Mouse (Mus musculus): ENCODE results near the gene Sipa1l3.

Gene Sipa1l3

GRCm38 (mm10) chr7:29480183-29480582 lies 38.3 kb downstream of the Sipa1l3 start:
- DNase-seq (ENCODE audit: low spot score in 2 of 2): no peak

GRCm38 (mm10) chr7:29475005-29475404 lies 43.4 kb downstream of the Sipa1l3 start:
- DNase-seq (ENCODE audit: low spot score in 2 of 2): no peak

DNA sequence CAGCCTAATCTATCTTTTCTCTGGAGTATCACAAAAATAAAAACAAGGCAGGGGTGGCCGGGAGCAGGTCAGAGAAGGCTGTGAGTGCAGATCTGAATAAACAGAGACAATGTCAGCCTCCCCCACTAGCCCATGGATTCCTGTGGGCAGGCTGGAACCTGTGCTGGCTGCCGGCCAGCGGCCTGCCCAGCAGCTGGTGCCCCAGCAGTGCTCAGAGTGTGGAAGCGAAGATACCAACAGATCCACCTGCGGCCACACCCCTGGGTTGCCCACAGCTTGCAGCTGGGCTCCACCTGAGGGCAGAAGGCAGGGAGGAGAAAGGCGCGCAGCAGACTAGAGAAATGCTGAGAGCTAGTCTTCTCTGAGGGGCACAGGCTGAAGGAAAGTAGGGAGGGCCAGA lies 47.1 kb downstream of the Sipa1l3 start:
- no peak for DNase-seq (ENCODE audit: low spot score in 2 of 2)

DNA sequence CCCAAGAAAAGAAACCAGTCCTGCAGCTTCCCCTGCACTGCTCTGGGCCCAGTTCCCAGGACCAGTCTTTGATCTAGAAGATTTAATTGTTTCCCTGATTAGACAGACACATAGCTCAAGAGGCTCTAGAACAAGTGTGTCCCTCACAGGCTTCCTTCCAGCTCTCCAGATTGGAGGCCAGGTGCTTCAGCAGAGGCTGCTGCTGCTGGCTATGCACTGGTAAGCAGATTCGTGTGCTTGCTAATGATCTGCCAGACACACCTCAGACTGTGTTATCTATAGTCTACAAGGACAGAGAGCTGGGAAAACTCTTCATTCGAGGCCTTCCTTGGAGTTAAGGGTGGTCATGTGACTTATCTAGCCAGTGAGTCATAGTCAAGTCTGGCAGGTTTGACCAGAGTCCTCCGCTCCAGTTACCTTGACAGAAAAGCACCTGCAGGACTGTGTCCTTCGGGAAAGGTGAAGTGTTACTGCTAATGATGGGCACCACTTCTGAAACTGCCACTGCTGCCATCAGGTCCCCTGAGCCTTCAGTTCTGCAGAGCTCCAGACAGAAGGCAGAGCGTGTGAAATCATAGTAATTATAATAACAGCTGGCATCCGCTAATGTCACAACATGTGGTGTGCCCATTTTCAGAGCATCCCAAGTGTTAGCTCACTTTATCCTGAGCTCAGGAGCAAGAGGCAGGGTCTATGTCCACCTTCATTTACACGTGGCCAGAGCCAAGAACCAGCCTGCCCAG lies 48.7 kb downstream of the Sipa1l3 start:
- DNase-seq (ENCODE audit: low spot score in 2 of 2): no peak

GRCm38 (mm10) chr7:29468593-29468992 lies 49.8 kb downstream of the Sipa1l3 start:
- no peak for DNase-seq (ENCODE audit: low spot score in 2 of 2)

GRCm38 (mm10) chr7:29466585-29466984 lies 51.9 kb downstream of the Sipa1l3 start:
- no peak for DNase-seq (ENCODE audit: low spot score in 2 of 2)

DNA sequence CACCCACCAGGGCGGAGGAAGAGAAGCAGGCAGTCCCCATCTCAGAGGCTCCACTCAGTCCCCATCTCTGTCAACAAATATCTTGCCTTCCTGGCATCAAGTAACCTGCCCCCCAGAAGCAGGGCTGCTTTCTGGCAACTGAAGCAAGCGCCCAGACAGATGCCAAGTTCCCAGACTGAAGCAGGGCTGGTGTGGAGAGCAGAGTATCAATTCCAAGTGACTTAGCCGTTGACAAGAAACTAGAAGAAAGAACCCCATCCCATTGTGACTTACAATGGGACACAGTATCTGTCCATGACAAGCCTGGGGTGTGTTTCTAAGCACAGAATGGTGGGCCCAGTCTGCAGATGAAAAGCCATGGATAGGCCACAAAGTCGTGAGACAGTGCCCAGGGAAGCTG lies 52.7 kb downstream of the Sipa1l3 start:
- DNase-seq (ENCODE audit: low spot score in 2 of 2): no peak

- no peak for DNase-seq (ENCODE audit: low spot score in 2 of 2)
Observed at GRCm38 (mm10) chr7:29462820-29463219, 55.6 kb downstream of the Sipa1l3 start.

DNA sequence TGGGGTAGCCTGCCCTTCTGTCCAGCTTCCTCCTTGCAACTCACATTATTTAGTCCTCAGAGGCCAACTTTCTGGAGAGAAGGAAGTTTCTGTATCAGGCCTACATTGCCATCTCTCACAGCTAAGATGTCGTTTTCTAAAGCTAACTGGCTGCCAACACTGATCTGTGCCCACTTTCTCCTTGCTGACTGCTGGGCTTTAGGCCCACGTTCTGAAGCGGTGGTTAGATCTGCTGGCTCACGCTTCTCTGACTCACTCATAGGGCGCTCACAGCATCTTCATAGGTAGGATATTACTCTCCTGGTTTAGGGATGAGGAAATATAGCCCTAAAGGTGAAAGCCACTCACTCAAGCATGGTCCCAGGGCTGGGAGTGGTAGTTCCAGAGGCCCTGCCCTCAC lies 56.3 kb downstream of the Sipa1l3 start:
- DNase-seq (ENCODE audit: low spot score in 2 of 2): no peak

- DNase-seq (ENCODE audit: low spot score in 2 of 2): no peak
Observed at GRCm38 (mm10) chr7:29461557-29461956, 56.9 kb downstream of the Sipa1l3 start.

GRCm38 (mm10) chr7:29458889-29459740 lies 59.3 kb downstream of the Sipa1l3 start:
- no peak for DNase-seq (ENCODE audit: low spot score in 2 of 2)

- DNase-seq (ENCODE audit: low spot score in 2 of 2): no peak
Observed at GRCm38 (mm10) chr7:29457772-29458171, 60.7 kb downstream of the Sipa1l3 start.

GRCm38 (mm10) chr7:29456716-29457115 lies 61.7 kb downstream of the Sipa1l3 start:
- DNase-seq (ENCODE audit: low spot score in 2 of 2): no peak

GRCm38 (mm10) chr7:29455591-29455990 lies 62.9 kb downstream of the Sipa1l3 start:
- no peak for DNase-seq (ENCODE audit: low spot score in 2 of 2)

GRCm38 (mm10) chr7:29454965-29455364 lies 63.5 kb downstream of the Sipa1l3 start:
- DNase-seq (ENCODE audit: low spot score in 2 of 2): no peak

GRCm38 (mm10) chr7:29452991-29453741 lies 65.3 kb downstream of the Sipa1l3 start:
- DNase-seq (ENCODE audit: low spot score in 2 of 2): peak in 1 of 2 experiments; percentile 27

GRCm38 (mm10) chr7:29452381-29452780 lies 66.1 kb downstream of the Sipa1l3 start:
- no peak for DNase-seq (ENCODE audit: low spot score in 2 of 2)

- DNase-seq (ENCODE audit: low spot score in 2 of 2): no peak
Observed at GRCm38 (mm10) chr7:29450175-29450574, 68.3 kb downstream of the Sipa1l3 start.

GRCm38 (mm10) chr7:29448830-29449229 lies 69.6 kb downstream of the Sipa1l3 start:
- no peak for DNase-seq (ENCODE audit: low spot score in 2 of 2)

- no peak for DNase-seq (ENCODE audit: low spot score in 2 of 2)
Observed at GRCm38 (mm10) chr7:29447147-29447829, 71.2 kb downstream of the Sipa1l3 start.

DNA sequence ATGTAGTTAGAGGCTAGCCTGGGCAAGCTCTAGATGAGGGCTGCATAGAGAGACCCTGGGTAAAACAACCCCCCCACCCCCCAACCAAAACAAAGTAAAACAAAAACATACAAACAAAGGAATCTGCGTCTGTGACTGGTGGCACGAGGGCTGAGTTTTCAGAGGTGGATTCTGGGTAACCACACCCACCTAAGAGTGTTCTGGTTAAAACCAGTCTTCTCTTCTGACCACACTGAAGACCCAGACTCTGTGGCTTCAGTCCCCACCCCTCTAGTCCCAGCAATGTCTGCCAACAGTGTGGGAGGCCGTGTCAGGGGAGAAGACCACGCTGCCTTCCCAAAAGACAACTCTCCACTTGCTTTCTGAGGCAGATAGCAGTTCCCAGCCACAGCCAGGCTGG lies 72.3 kb downstream of the Sipa1l3 start:
- no peak for DNase-seq (ENCODE audit: low spot score in 2 of 2)

DNA sequence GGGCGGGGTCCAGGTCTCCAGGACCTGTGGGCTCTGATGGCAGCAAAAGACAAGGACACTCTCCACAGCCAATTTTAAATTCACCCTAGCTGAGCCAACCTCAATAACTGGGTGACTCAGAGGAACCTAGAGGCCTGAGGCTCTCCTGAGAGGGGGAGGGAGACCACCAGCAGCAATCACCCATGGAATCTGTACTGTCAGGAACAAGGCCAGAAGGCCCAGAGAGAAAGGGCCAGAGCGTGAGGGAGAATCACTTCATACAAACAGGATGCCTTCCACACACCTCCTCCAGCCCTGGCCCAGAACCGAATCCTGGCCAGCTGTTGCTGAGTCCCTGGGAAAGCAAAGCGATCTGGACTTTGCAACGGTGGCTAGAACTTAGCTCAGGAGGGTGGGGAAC lies 73.9 kb downstream of the Sipa1l3 start:
- DNase-seq (ENCODE audit: low spot score in 2 of 2): no peak

Measured in spleen, postnatal 10 days (tissue).